Mouse (Mus musculus) frontal cortex, adult (tissue): Measurements from ENCODE around the gene Dot1l.

ENCODE experiments used
- ATAC-seq: cut with Nextera tagmentation; 2 replicates; pipeline ENCODE4 v1.9.2; 2017; ENCODE audit warnings: mild to moderate bottlenecking, moderate library complexity, mixed read lengths; ENCODE audit not compliant: low TSS enrichment

Gene Dot1l

DNA sequence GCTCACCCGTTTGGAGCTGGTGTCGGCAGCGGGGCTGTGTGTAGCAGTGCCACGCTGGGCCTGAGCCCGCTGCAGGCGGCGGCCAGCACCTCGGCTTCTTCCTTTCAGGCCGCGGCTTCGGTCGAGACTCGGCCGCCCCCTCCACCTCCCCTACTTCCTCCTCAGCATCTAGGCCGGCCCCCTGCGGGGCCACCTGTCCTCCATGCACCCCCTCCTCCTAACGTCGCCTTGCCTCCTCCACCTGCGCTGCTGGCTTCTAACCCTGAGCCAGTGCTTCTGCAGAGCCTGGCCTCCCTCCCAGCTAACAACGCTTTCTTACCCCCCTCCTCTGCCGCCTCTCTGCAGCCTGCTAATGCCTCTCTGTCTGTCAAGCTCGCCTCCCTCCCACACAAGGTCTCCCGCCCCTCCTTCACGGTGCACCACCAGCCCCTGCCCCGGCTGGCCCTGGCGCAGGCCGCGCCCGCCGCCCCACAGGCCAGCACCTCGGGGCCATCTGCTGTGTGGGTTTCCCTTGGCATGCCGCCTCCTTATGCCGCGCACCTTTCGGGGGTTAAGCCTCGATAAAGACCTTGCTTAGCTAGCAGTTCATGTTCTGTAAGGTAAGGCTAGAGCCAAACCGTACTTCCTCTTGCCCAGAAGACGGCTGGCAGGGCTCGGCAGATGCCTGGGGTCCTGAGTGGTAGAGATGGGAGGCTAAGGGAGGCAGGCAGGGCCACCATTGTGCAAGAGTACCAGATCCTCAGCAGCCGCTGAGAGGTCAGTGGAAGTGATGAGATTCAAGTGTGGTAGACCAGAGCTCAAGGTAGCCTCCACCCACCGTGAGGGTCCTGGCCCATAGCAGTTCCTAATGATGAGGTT is 37.4 kb downstream of the Dot1l start:
- peak; percentile 36; the same call in 1 of the 2 replicates for ATAC-seq

GRCm38 (mm10) chr10:80793033-80793784 is 38.2 kb downstream of the Dot1l start:
- ATAC-seq = no peak

DNA sequence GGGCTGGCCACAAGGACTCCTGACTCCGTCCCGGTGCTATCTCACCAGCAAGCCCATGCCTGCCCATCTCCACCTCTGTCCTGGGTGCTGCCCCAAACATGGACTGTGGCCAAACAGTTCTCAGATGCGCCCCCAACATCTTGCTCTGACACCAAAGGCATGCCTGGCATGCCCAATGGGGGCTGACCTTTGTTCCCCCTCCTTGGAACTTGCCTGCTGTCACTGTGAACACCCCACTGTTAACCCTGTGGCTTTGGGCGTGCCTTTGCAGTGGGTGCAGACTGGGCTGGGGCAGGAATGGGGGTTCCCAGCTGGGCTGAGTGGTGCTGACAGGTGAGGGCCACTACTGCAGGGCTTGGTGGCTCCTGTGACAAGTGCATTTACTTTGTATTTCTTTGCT is 38.8 kb downstream of the Dot1l start:
- no peak for ATAC-seq

- no peak for ATAC-seq
These were observed 39.7 kb downstream of the Dot1l start for GRCm38 (mm10) chr10:80794750-80795149.

GRCm38 (mm10) chr10:80796307-80796848 is 41.4 kb downstream of the Dot1l start:
- no peak for ATAC-seq

- ATAC-seq = peak; percentile 28
These were observed 42.5 kb downstream of the Dot1l start for GRCm38 (mm10) chr10:80797186-80798149.

GRCm38 (mm10) chr10:80798150-80799006 is 43.4 kb downstream of the Dot1l start, which contains the start of the genes Sf3a2 and Plekhj1:
TSS of gene Sf3a2 (plus strand) at chr10:80798198.
TSS of gene Plekhj1 (minus strand) at chr10:80798626.
- peak; percentile 87 for ATAC-seq

GRCm38 (mm10) chr10:80799070-80799566 is 44.1 kb downstream of the Dot1l start:
- no peak for ATAC-seq

DNA sequence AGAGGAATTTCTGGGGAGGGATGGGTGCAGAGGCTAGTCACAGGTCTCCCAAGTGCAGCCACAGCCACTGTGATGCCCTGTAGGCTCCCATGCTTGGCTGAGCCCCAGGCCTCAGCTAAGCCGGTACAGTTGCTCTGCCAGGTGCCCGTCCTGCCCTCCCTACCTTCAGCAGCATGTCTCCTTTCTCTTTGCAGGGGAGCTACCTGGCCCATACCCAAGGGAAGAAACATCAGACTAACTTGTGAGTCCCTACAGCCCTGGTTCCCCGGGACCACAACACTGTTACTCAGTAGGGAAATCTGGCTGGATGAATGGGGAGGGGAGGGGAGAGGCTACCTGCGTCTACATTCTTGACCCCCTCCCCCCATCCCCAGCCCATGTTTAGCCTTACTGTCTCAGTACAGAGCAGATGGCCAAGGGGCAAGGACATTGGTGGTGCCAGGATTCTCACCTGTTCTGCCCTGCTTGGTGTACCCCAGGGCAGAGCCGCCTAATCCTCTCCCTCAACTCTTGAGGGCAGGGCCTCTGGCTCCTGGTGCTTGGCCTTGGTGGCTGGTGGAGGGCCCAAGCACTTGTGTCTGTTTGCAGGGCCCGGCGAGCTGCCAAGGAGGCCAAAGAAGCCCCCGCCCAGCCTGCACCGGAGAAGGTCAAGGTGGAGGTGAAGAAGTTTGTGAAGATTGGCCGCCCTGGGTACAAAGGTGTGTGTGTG is 47.4 kb downstream of the Dot1l start:
- ATAC-seq = no peak

DNA sequence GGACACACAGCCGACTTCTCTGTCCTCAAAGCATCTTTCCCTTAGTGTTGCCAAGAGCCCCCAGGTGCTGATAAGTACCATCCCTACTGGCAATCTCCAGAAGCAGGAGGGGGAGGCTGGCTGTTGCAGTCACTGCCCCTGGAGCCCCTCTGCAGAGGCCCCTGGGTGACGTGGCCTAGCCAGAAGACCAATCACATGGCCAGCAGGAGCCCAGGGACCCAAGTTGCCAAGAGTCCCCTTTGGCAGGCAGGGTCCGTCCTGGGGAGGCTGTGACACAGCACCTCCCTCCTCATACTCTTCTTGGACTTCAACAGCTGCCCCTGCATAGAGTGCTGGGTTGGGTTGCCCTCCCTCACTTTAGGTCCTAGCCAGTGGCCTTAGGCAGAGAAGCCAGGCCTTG is 48.0 kb downstream of the Dot1l start:
- ATAC-seq = no peak

DNA sequence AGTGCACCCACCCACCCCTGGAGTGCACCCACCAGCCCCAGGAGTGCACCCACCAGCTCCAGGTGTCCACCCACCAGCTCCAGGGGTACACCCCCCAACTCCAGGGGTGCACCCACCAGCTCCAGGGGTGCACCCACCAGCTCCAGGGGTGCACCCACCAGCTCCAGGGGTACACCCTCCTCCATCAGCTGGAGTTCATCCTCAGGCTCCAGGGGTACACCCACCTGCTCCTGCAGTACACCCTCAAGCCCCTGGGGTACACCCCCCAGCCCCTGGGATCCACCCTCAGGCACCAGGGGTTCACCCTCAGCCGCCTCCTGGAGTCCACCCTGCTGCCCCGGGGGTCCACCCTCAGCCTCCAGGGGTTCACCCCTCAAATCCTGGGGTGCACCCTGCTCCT is 49.3 kb downstream of the Dot1l start:
- ATAC-seq = no peak

DNA sequence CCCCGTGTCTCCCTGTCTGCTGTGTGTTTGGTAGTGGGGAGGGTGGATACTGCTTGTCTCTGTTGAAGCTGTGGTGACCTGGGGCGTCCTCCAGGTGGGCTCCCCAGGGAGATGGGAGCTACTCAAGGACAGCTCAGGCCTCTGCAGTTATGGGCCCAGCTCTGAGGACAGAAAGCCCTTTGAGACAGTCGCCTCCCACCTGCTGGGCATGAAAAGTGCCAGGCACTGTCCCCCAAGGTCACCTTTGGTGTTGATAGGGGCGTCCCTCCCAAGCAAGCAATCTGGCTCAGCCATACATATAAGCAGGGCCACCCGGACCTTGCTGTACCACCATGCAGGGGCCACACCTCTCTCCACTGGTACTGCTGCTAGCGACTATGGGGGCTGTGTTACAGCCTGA is 49.9 kb downstream of the Dot1l start, which contains the start of gene Amh:
Gene Amh, plus strand, starts transcription at position 328 of the 400 bp plus-strand sequence.
- no peak for ATAC-seq

GRCm38 (mm10) chr10:80805322-80805721 is 50.3 kb downstream of the Dot1l start:
- no peak for ATAC-seq

DNA sequence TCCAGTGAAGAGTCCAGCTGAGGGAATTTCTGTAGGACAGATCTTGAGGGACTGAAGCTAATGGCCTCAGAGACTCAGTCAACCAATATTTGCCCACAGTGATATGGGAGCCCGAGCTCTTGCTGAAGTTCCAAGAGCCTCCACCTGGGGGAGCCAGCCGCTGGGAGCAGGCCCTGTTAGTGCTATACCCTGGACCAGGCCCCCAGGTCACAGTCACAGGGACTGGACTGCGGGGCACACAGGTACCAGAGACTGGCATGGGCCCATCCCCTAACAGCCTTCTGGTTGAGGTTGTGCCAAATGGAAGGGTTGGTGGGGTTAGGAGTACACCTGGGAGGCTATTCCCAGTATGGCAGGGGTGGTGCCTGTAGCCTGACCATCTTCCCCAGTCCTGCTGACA is 50.9 kb downstream of the Dot1l start:
- peak; percentile 35; the same call in 1 of the 2 replicates for ATAC-seq

DNA sequence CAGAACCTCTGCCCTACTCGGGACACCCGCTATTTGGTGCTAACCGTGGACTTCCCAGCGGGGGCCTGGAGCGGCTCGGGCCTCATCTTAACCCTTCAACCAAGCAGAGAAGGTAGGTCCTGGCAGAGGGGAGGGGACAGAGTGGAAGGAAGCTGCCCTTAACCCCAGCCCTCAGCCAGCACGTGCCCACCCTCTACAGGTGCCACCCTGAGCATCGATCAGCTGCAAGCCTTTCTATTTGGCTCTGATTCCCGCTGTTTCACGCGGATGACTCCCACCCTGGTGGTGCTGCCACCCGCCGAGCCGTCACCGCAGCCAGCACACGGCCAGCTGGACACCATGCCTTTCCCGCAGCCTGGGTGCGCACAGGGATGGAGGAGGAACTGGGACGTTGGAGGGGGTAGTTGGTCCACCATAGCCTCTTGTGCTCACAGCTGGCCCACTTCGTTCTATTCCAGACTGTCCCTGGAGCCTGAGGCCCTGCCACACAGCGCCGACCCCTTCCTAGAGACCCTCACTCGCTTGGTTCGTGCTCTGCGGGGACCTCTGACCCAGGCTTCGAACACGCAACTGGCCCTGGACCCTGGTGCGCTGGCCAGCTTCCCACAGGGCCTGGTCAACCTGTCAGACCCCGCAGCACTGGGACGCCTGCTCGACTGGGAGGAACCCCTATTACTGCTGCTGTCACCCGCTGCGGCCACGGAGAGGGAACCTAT is 51.5 kb downstream of the Dot1l start:
- ATAC-seq = peak; percentile 10; the same call in 1 of the 2 replicates

- peak; percentile 70 for ATAC-seq
These were observed 52.1 kb downstream of the Dot1l start for GRCm38 (mm10) chr10:80807057-80807627.

- no peak for ATAC-seq
These were observed 53.3 kb downstream of the Dot1l start for GRCm38 (mm10) chr10:80808099-80808984.
